Mouse (Mus musculus): ENCODE measurements around the gene Phldb2.

Phldb2 gene

DNA sequence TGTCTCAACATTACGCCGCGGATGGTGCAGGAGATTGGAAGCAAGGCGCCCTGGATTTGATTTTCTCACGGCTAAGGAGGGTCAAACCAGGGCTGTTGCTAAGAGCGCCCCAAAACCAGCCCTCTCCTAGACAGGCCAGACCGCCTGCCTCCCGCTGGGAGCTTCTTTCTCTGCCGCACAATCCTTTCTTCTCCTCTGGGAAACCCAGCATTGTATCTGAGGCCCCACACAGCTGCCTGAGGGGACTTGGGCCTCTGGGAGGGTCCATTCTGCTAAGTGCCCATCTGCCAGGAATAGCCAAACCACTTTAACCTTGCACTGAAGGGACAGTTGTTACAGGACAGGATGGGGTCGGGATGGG, 228.7 kb downstream of the Phldb2 start:
- DNase-seq (ENCODE audit: low spot score in 2 of 2), result no peak

DNA sequence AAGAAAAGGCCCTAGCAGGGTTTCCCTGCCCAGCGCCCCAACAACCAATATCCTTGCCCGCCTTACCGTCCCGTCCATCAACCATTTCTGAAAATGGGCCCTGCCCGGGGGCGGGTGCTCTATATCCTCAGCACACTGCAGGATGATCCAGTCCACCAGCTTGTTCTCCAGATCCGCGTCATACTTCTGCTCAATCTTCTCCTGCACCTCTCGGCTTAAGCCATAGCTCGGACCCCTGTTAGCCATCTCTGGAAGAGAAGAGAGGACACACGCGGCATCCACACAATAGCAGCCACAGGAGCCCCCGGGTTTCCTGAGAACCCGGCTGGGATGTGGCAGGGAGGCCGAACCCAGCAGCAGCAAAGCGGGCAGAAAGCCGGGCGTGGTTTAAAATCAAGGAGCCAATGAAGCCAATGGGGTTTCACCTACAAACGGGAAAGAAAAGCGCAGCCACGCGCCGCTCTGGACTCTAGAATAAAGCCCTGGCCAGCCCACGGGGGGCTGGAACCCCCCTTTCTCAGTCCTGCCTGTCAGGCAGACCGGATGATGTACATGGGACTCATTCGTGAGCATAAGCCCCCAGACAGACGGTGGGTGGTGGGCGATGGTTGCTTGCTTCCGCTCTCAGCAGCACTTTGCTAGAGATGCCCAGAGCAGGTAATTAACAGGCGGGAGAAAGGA, 229.2 kb downstream of the Phldb2 start, which contains the start of gene Tagln3:
Gene Tagln3, minus strand, starts transcription at position 548 of the 681 bp plus-strand sequence.
- peak; percentile 81 to 86 for DNase-seq (ENCODE audit: low spot score in 2 of 2)

GRCm38 (mm10) chr16:45723172-45723901, 230.1 kb downstream of the Phldb2 start:
- DNase-seq (ENCODE audit: low spot score in 2 of 2), result peak in 1 of 2 experiments; percentile 62

DNA sequence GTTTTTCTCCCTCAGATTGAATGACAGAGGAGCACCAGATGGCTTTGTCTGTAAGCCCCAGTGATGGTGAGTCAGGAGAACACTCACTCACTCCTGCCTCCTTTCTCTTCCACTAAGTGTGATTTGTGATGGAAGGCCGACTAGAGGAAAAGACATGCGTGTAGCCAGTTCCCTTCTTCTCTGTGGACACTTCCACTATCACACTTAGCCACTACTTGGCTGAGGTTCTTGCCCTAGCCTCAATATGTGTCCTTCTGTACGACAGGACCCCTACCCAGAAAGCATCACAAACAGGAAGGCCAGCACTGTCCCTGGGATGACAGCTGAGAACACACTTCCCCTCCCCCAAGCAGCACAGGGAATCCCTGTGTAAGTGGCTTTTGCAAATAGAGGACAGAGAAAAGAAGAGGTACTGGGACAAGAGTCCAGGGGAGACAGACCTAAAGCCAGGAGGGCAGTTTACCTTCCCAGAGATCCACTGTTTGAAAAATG, 230.9 kb downstream of the Phldb2 start:
- DNase-seq (ENCODE audit: low spot score in 2 of 2), result peak in 1 of 2 experiments; percentile 54

DNA sequence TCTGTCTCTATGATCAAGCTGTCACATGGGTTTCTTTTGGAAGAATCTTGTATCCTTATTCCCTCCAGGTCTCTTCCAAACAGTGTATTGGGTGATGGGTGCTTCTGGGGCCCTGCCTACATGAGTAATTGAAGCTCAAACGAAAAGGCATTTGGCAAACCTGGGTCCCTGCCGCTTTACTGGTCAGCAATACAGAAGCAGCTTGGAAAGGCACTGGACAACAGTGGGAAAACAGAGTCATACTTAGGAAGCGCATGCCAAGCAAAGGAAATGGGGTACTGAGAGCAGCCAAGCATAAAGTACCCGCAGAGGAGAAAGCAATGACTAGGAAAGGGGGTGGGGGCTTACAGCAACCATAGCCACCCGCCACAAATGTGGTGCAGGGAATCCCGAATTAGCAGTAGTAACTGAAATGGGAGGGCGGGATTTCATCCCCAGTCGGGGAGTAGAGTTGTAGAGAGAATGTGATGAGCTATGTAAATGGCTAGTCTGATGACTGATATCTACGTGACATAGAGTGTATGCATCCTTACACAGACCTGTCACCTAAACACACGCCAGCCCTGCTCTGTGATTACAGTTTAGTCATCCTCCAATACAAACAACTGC, 233.3 kb downstream of the Phldb2 start:
- no peak for DNase-seq (ENCODE audit: low spot score in 2 of 2)

GRCm38 (mm10) chr16:45718296-45718695, 235.1 kb downstream of the Phldb2 start:
- no peak for DNase-seq (ENCODE audit: low spot score in 2 of 2)

- DNase-seq (ENCODE audit: low spot score in 2 of 2), result no peak
Measured at GRCm38 (mm10) chr16:45714489-45715150, 238.8 kb downstream of the Phldb2 start.

DNA sequence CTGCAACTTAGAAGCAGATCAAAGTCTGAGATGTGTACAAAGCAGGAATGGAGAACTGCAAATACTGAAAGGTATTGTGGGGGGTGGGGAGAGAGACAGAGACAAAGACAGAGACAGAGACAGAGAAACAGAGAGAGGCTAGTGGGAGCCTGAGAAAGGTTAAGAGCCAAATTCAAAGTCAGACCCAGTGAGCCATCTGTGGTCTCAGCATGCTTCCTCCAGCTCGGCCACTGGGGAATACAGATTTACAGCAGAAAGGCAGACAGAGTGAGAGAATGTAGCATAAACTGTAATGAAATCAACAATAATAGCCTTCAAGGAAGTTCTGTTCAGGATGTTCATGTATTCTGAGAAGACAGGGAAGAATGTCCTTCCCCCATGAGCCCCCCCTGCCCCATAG, 239.5 kb downstream of the Phldb2 start:
- no peak for DNase-seq (ENCODE audit: low spot score in 2 of 2)

DNA sequence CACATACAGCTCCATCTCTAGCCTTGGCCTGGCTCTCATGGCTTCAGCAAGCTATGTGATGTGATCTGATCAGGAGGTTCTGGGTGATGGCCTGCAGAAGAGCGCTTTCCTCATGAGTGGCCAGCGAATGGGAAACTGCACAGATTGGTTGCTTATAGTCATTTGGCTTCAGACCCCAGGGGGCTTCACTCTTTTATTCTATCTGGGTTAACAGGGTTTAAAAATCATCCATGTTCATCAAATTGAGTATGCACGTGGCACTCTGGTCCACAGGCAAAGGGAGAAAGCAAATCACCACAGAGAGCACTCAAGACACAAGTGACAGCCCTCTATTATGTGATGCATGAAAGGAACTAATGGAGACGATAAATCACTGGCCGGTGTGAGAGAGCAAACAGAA, 240.1 kb downstream of the Phldb2 start:
- DNase-seq (ENCODE audit: low spot score in 2 of 2), result no peak

- DNase-seq (ENCODE audit: low spot score in 2 of 2), result no peak
Measured at GRCm38 (mm10) chr16:45711263-45711662, 242.1 kb downstream of the Phldb2 start.

DNA sequence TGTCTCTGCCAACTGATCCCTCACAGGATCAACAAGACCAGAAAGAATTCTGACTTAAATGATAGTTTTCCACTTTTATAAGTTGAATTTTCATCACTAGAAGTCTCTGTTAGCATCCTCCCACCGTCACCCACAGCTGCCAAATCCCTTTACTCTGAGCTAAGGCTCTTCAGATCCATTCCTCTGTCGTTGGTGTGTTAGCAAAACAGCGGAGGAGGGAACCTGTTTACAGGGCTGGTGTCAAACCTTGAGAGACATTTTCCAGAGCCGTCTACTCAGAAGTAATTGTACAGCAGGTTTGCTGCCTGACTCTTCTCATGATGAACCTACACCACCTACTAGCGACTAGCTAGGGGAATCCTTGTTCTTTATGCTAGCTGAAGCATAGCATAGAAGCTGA, 254.1 kb downstream of the Phldb2 start:
- DNase-seq (ENCODE audit: low spot score in 2 of 2), result no peak

DNA sequence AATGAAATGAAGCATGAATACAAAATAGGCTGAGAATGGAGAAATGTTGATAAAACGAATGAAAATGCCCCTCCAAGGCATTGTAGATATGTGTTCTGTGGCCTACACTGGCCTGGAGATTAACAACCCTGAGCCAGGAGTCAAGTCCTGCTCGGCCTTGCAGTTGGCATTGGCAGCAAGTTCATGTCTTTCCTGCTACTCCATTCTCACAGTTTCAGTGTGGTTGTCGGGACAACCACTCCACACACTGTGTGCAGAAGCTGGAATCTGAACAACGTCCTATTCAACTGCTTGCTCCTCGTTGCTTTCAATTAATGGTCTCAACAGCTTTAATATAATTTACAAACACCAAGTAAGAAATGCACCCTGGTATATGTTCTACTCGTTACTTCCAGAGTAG, 255.4 kb downstream of the Phldb2 start:
- DNase-seq (ENCODE audit: low spot score in 2 of 2), result no peak
